Mouse (Mus musculus) naive thymus-derived CD4-positive, alpha-beta T cell, adult 2 months (primary cell): ENCODE measurements around the gene Psmb6.
"Not testable (repeated sequence)": the region's sequence is repeated elsewhere in the genome, so short reads cannot be mapped to it uniquely, and the experiment has no call there.

Experiments used
- DNase-seq: peaks from one replicate; pipeline ENCODE4 v3.0.0-alpha.2; 2011; ENCODE audit warnings: low read depth

Gene Psmb6

DNA sequence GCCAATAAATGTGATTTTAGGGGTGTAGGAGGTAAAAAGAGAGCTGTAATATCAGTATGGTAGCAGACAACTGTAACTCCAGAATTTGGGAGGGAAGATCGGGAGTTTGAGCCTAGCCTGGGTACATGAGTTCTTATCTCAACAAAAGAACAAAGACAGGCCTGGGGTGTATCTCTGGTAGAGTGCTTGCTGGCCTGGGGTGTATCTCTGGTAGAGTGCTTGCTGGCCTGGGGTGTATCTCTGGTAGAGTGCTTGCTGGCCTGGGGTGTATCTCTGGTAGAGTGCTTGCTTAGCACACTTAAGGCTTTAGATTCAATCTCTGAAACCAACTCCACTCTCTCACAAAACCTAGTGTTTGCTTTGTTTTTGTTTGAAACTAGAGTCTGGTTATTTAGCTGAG lies 45.4 kb downstream of the Psmb6 start:
- not testable (repeated sequence) for DNase-seq

DNA sequence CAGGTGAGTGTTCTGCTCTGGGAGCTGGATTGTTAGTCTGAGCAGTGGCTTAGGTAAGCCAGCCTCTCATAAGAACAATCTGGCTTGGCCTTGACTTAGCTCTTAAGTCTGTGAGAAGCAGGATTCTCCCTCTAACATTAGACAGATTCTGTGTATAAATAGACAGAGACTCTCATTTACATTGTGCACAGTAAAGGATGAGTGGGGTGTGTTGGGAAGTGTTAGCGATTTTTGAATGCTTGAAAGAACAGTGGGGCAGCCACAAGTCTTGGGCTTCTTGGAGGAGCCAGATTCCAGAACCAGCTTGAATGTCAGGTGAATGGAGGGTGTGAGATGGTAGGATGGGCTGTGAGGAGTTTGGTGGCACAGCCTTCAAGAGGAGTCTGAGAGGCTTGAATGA lies 46.5 kb downstream of the Psmb6 start:
- DNase-seq: no peak

DNA sequence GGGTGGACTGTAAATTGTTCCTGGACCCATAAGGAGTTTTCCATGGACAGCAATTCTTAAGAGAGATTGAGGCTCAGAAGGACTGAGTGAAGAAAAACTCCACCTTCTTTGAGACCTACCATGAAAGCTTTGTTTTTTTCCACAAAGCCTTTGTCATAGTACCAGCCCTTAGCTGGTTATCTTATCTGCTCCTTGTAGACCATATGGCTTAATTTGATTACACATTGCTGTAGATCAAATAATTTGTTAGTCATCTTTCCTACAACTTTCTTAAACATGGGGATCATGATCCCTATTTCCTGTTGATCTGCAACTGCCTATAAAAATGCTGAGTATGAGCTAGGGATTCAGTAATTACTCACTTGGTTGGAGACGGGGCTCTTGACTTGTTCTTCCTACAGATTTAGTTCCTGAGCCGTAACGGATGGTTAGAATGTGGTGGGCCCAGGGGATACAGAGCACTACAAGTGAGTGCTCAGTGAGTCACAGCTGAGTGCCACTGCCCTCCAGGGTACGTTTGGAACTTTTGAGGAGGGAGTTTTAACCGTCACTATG lies 47.3 kb downstream of the Psmb6 start:
- no peak for DNase-seq

DNA sequence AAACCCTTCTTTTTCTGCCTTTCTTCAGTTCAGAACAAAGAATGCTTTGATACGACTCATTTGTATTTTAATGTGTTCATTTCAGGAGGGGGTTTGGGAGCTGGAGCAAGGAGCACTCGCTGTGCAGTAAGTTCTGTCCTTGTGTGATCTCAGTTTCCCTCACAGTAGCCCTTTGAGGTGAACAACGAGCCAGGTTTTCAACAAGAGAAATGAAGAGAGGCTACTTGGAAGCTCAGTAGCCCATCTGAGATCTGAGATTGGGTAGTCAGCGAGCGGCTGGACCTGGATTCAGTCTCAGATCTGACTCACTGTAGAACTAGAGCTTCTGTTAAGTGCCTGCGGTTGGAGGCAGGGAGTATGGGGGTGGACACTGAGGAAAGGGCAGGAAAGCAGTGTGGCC lies 48.7 kb downstream of the Psmb6 start:
- no peak for DNase-seq

DNA sequence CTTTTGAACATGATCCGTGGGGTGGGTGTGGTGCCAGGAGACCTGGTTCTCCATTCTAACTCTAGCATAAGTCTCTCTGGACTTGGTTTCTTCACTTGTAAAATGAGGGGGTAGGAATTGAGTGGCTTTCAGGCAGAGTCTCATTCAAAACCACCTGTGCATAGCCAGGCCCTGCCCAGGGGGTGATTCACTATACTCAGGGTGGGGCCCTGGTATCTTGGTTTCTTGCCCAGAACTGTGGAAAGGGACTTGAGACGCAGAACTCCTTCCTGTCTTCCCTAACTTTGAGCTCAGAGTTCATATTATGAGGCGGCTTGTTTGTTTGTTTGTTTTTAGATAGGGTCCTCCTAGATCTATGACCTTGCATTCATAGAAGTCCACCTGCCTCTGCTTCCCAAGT lies 52.0 kb downstream of the Psmb6 start:
- no peak for DNase-seq
